Comparison of ENCODE assay signal across 14 mouse cellular contexts in genomic region chr11:113467313-113467811, GRCm38 (mm10).
DNase-seq lines count a peak whose midpoint lies in the region; ATAC-seq and TF ChIP-seq lines count a peak whose summit lies in the region.
"Had no signal": no experiment of that assay in that cellular context is flagged by ENCODE, and none has a peak within 500 bp of the region (broad histone marks: within the 10 kb centered on the region; RNA-seq: fewer than 3 reads in every experiment).

No protein-coding gene starts in this region.

- no peaks in the 10 kb centered on the region for H3K27me3 ChIP-seq in forebrain, embryonic 11.5 days (ENCODE audit: control insufficient read depth, insufficient read depth, low read length)
- H3K27me3 ChIP-seq in hindbrain, embryonic 14.5 days (ENCODE audit: control insufficient read depth, insufficient read depth, low read length) = no peaks in the 10 kb centered on the region
- H3K27me3 ChIP-seq in midbrain, postnatal 0 days (ENCODE audit: insufficient read depth, low read length) = no peaks in the 10 kb centered on the region
- H3K27me3 ChIP-seq: heart, embryonic 13.5 days; kidney, embryonic 15.5 days; limb, embryonic 12.5 days; lung, embryonic 15.5 days had no signal

- no peaks in the 10 kb centered on the region for H3K9me3 ChIP-seq in forebrain, embryonic 11.5 days (ENCODE audit: control insufficient read depth, low read length)
- H3K9me3 ChIP-seq in hindbrain, embryonic 14.5 days (ENCODE audit: control insufficient read depth, low read length) = no peaks in the 10 kb centered on the region
- no peaks in the 10 kb centered on the region for H3K9me3 ChIP-seq in midbrain, postnatal 0 days (ENCODE audit: low read length)
- H3K9me3 ChIP-seq: heart, embryonic 13.5 days; kidney, embryonic 15.5 days; limb, embryonic 12.5 days; lung, embryonic 15.5 days had no signal

- peaks cover 8% of the 10 kb centered on the region for H3K4me1 ChIP-seq in forebrain, embryonic 11.5 days (replicated peaks; ENCODE audit: control insufficient read depth, insufficient read depth, low read length)
- peaks cover 16% of the 10 kb centered on the region for H3K4me1 ChIP-seq in hindbrain, embryonic 14.5 days (replicated peaks; ENCODE audit: control insufficient read depth, insufficient read depth, low read length)
- peaks cover 2% of the 10 kb centered on the region; the same call in 1 of the 2 replicates for H3K4me1 ChIP-seq in midbrain, postnatal 0 days (ENCODE audit: insufficient read depth, low read length)

- H3K27ac ChIP-seq in forebrain, embryonic 11.5 days (ENCODE audit: low read depth, low read length) = peak overlapping the region; percentile 71
- peak overlapping the region; percentile 63 for H3K27ac ChIP-seq in hindbrain, embryonic 14.5 days
- H3K27ac ChIP-seq in midbrain, postnatal 0 days (ENCODE audit: low read depth, low read length) = peak overlapping the region; percentile 26; the same call in 1 of the 2 replicates
- H3K27ac ChIP-seq: heart, embryonic 13.5 days; kidney, embryonic 15.5 days; limb, embryonic 12.5 days; lung, embryonic 15.5 days had no signal

- no peak overlapping the region for H3K4me3 ChIP-seq in forebrain, embryonic 11.5 days (ENCODE audit: low read depth, low read length)
- H3K4me3 ChIP-seq in hindbrain, embryonic 14.5 days (replicated peaks; ENCODE audit: low read length) = no peak overlapping the region
- no peak overlapping the region for H3K4me3 ChIP-seq in midbrain, postnatal 0 days (ENCODE audit: low read depth, low read length)
- H3K4me3 ChIP-seq: heart, embryonic 13.5 days; kidney, embryonic 15.5 days; limb, embryonic 12.5 days; lung, embryonic 15.5 days had no signal

- TF ChIP-seq CTCF in midbrain, postnatal 0 days (IDR thresholded peaks at IDR 0.05) = no peak

- no peaks in the 10 kb centered on the region for H3K36me3 ChIP-seq in forebrain, embryonic 11.5 days (ENCODE audit: control insufficient read depth, insufficient read depth, low read length)
- H3K36me3 ChIP-seq in hindbrain, embryonic 14.5 days (replicated peaks; ENCODE audit: control insufficient read depth, insufficient read depth) = no peaks in the 10 kb centered on the region
- H3K36me3 ChIP-seq in midbrain, postnatal 0 days (ENCODE audit: insufficient read depth, low read length) = no peaks in the 10 kb centered on the region
- H3K36me3 ChIP-seq: kidney, embryonic 15.5 days; limb, embryonic 12.5 days; lung, embryonic 15.5 days had no signal

- H3K4me2 ChIP-seq in forebrain, embryonic 11.5 days (ENCODE audit: low read depth, low read length, severe bottlenecking) = no peak overlapping the region
- H3K4me2 ChIP-seq in hindbrain, embryonic 14.5 days (replicated peaks) = no peak overlapping the region; the same call in 1 of the 2 replicates
- no peak overlapping the region for H3K4me2 ChIP-seq in midbrain, postnatal 0 days (ENCODE audit: low read depth, low read length, poor library complexity, severe bottlenecking)
- H3K4me2 ChIP-seq: heart, embryonic 13.5 days; kidney, embryonic 15.5 days; limb, embryonic 12.5 days; lung, embryonic 15.5 days had no signal

- peak; percentile 81 to 89 for DNase-seq in cerebellum, postnatal 10 days
- DNase-seq in cerebellum, adult 18-20 months = no peak
- peak; percentile 58 for DNase-seq in forebrain, embryonic 11.5 days (ENCODE audit: low spot score)
- peak; percentile 40 for DNase-seq in hindbrain, embryonic 14.5 days (ENCODE audit: low spot score)
- peak; percentile 76 for DNase-seq in midbrain, postnatal 0 days (ENCODE audit: low spot score)
- no peak for DNase-seq in thymus, postnatal 10 days (ENCODE audit: low spot score in 2 of 2)
- DNase-seq in adrenal gland, postnatal 4 days (ENCODE audit: low spot score in 2 of 2) = no peak
- DNase-seq in ovary, postnatal 10 days (ENCODE audit: low spot score) = no peak
- DNase-seq: adrenal gland, postnatal 10 days; right cerebral cortex, adult 18-20 months had no signal

- WGBS in forebrain, embryonic 11.5 days = 69% methylated on average over 12 of the region's 12 CpGs
- 15% methylated on average over 12 of the region's 12 CpGs for WGBS in hindbrain, embryonic 14.5 days
- WGBS in midbrain, postnatal 0 days = 33% methylated on average over 12 of the region's 12 CpGs

- no peak overlapping the region for H3K9ac ChIP-seq in forebrain, embryonic 11.5 days (ENCODE audit: low read length)
- H3K9ac ChIP-seq in hindbrain, embryonic 14.5 days = peak overlapping the region; percentile 25; the same call in 1 of the 2 replicates
- no peak overlapping the region; the same call in 1 of the 2 replicates for H3K9ac ChIP-seq in midbrain, postnatal 0 days (replicated peaks; ENCODE audit: low read length, poor library complexity, severe bottlenecking)
- H3K9ac ChIP-seq: heart, embryonic 13.5 days; kidney, embryonic 15.5 days; limb, embryonic 12.5 days; lung, embryonic 15.5 days had no signal

- ATAC-seq in forebrain, embryonic 11.5 days (replicated peaks; ENCODE audit: low FRiP score) = peak; percentile 56
- ATAC-seq in hindbrain, embryonic 14.5 days (ENCODE audit: low FRiP score) = peak; percentile 52; the same call in 1 of the 2 replicates
- ATAC-seq in midbrain, postnatal 0 days (ENCODE audit: low FRiP score) = 0 out of 2 replicates have a peak, but pooled peaks have one; percentile 36

Comparison
In these comparisons a context has a peak if more than half of its experiments do, and no peak if none do; other contexts are left out.
1. DNase-seq: peak in cerebellum, postnatal 10 days (2 of 2), forebrain, embryonic 11.5 days (single experiment), hindbrain, embryonic 14.5 days (single experiment) and midbrain, postnatal 0 days (single experiment); none in cerebellum, adult 18-20 months (0 of 2), thymus, postnatal 10 days (0 of 2), adrenal gland, postnatal 4 days (0 of 2) and ovary, postnatal 10 days (single experiment).
2. Peak in every context shown above with its lines, with median percentiles within 50 percentile points of each other: ATAC-seq and H3K27ac ChIP-seq.